Mouse (Mus musculus): ENCODE data around the gene Sik1.

Gene Sik1

DNA sequence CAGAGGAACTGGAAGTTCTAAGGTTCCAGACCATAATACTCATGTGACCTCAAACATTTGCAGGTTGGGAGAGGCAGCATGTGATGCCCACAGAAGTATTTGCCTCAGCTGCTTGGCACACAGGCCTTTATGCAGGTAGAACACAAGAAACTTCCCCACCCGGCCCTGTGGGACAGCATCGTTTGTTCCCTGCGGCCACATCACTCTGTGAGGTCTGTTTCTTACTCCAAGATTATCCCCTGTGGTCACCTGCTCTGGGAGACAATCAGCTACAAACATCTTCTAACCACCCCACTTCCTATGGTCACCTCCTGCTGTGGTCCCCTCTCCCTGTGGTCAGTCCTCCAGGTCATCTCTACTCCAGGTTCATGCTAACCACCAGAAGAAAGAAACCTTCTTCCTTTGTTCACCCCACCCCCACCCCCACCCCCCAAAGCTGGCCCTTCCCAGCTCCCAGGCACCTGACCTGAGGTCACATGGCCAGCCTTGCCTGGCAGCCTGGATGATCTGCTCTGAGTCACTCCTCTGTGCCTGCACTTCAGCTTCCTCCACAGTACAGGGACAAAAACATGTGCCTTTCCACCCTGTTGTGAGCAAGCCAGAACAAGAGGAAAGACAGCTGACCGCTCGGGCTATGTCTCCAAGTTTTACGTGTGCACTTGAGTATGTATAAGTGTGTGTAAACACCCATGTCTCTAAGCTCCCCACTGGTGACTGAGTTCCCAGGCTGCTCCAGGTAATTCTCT is 21.1 kb downstream of the Sik1 start:
- CTCF ChIA-PET: no interaction called here

DNA sequence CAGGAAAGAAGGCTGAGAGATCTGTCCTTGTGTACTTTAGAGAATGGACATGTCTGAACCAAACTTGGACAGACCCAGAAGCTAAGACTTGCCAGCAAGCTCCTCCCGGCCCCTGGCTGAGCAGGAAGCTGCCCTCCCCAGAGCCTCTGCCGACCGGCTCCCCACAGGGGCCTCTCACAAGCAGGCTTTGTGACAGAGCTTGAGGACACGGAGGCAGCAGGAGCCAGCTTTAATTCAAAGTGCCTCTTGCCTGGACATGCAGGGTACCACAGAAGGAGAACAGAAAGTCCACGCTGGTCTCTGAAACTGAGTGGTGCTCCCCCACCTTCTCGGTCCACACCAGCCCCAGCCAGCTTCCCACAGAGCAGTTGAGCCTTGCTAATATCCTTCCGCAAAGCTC is 21.9 kb downstream of the Sik1 start:
- CTCF ChIA-PET: no interaction called here

GRCm38 (mm10) chr17:31832577-31832964 is 23.0 kb downstream of the Sik1 start:
- CTCF ChIA-PET: interaction anchor here (0.6 to 1.0 kb wide), 2 partner anchors 11 to 37 kb away, joined by 3 to 4 read pairs; no protein-coding TSS in a partner anchor

- CTCF ChIA-PET: interaction anchor here (0.6 to 1.0 kb wide), 2 partner anchors 10 to 38 kb away, joined by 3 to 4 read pairs; no protein-coding TSS in a partner anchor
Observed at GRCm38 (mm10) chr17:31831866-31832576, 23.6 kb downstream of the Sik1 start.

DNA sequence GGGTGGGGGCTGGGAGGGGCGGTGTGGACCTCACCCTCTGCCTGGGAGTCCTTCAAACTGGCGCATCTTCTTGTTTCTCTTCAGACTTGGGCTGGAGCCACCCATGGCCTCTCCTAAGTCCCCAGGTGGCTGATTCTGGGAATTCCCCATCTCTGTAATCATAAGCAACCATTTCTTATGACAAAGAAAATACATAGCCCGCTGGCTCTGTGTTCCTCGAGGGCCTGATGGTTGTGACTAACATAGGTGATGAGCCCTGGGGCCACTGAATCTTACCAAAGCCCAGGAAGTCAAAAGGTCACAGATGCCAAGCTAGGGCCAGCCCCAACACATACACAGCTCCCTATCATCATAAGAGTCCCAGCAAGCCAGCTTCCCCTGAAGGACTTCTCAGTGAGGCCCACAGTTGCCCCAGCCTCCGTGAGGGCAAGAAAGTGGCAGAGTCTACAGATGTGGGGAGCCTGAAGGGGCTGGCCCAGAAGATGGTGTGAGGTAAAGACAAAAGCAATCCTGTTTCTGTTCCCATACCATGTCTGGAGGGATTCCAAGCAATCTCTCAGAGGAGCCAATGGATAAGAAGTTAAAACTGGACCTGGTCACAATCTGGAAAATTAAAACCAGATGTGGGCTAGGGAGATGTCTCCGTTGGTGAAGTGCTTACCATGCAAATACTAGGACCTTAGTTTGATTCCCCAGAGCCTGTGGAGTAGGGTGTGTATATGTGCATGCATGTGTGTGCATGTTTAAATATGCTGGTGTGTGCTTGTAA is 24.3 kb downstream of the Sik1 start:
- CTCF ChIA-PET: no interaction called here

DNA sequence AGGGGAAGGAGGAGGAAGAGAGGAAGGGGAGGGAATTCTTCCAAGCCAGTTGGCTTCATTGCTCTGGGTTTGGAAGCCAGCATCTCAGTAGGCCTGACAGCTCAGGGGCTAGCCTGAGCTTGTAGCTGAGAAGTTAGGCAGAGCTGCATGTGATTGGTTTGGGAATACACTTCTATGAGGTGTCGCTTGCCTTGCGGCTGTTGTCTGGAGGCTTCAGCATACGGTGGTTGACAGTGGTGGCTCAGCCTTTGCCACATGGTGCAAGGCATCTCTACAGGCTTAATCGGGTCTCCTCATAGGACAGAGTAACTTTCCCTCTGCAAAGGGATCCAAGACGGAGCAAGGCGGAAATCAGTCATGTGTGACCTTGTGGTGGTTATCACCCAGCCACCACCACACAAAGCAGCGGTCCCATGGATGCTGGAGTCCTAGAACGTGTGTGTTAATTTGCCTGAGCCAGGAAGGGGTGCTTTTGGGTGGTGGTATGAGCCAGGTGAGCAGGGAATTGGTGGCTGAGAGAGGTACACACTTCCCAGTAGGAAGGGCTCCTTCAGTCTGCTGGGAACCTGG is 25.0 kb downstream of the Sik1 start:
- CTCF ChIA-PET: no interaction called here

DNA sequence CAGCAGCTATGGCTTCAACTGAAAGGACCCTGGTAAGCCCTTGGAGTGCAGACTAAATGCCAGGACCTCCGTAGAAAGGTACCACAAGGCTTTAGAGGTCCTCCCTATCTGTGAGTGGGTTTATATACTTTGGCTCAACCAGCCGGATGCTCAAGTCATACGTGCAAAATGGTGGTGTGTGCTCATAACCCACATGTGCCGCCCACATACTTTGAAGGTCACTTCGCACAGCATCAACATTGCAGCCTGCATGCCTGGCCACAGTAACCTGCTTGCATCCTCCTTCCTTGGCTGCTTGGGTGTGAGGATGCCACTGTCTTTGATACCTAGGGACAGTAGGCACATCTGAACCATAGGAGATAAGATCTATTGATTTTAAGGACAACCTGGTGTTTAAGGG is 26.7 kb downstream of the Sik1 start:
- CTCF ChIA-PET: no interaction called here

DNA sequence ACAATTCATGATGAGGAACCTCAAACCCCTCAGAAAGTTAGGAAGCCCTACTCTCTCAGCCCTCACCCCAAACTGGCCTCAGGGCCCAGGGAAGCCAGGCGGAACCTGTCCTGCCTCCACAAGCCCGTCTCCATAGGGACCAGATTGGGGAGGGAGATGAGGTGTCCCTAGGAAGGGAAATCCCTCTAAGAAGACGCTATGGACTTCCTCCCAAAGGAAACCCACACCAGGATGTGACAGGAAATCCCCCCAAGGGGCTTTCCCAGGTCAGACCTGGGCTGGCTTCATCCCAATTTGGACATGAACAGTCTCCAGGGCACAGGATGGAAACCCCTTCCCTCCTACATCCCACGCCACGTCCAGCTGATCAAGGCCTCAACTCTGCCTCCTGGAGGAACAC is 27.5 kb downstream of the Sik1 start:
- CTCF ChIA-PET: interaction anchor here (0.6 kb wide), 1 partner anchor 252 kb away, joined by 3 read pairs; no protein-coding TSS in a partner anchor

- CTCF ChIA-PET: no interaction called here
Observed at GRCm38 (mm10) chr17:31827206-31827605, 28.4 kb downstream of the Sik1 start.

GRCm38 (mm10) chr17:31826669-31827068 is 28.9 kb downstream of the Sik1 start:
- CTCF ChIA-PET: no interaction called here

GRCm38 (mm10) chr17:31825678-31826077 is 29.9 kb downstream of the Sik1 start:
- CTCF ChIA-PET: interaction anchor here (0.7 to 1.3 kb wide), 2 partner anchors 15 to 20 kb away, joined by 7 to 8 read pairs; no protein-coding TSS in a partner anchor

- CTCF ChIA-PET: interaction anchor here (0.7 to 1.3 kb wide), 2 partner anchors 16 to 79 kb away, joined by 7 to 9 read pairs; no protein-coding TSS in a partner anchor
Observed at GRCm38 (mm10) chr17:31824812-31825211, 30.8 kb downstream of the Sik1 start.

DNA sequence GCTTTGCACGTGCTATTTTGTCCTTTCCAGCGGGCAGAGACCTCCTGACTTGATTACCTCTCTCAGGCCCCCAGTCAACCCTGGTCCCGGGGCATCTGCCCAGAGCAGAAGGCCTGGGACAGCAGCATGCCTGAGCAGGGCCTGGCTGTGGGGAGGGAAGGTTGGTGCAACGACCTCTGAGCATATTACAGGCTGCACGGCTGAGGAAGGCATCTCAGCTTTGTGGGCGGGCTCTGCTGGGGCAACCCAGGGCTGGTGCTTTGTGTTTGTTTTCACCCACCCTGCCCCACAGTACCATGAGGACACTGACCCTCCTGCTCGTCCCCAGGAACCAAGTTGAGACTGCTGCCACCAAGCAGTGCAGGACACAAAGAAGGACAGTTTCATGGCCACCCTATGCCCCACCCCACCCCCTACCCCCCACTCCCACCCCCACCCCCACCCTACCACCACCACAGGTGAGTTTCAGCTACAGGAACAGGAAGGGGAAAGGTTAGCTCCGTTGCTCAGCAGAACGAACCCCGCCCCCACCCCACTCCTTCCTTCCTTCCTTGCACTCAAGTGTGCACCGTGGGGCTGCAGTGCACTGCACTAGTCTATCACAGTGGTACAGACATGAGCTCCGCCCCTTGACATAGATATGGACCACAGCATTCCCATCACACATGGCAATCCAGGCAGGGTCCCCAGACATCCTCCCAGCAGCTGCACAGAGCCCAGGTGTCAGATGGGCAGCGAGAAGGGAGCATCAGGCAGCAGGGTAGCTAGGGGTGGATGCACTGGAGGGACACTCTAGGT is 34.3 kb downstream of the Sik1 start:
- CTCF ChIA-PET: interaction anchor here (0.6 to 1.5 kb wide), 4 partner anchors 11 to 112 kb away, joined by 3 to 12 read pairs (median 5); partner anchors contain the start of gene Sik1

DNA sequence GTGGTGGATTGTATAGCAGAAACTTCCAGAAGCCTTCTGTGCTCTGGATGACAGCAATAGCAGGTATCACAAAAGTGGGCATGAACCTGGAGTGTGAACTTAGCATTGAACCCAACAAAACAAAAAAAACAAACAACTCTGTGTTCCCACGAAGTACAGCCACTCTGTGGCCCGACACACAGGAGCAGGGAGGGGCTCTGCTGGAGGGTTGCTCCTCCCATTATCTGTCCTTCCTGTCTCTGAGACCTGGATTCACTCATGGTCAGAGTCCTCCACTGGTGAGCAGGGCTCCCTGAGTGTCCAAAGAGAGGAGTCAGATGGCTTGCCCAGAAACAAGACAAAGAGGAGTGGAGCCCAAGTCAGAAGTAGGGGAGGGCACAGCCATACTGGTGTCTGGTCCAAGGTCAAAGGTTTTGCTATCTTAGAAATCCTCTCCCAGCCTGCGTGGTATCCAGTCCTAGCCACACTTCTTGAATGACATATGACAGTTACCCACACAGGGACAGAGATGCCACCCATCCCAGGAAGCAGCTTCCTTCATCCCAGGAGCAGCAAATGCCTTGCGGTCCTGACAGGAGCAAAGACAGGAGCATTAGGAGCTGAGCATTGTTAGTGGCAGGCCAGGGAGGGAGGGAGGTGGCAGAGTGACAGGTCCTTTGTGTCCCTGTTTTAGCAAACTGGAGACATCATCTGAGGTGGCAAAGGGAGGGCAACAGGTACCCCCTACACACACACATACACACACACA is 35.3 kb downstream of the Sik1 start:
- CTCF ChIA-PET: no interaction called here

- CTCF ChIA-PET: interaction anchor here (0.6 kb wide), 1 partner anchor 752 kb away, joined by 8 read pairs; no protein-coding TSS in a partner anchor
Observed at GRCm38 (mm10) chr17:31819372-31819771, 36.2 kb downstream of the Sik1 start.

DNA sequence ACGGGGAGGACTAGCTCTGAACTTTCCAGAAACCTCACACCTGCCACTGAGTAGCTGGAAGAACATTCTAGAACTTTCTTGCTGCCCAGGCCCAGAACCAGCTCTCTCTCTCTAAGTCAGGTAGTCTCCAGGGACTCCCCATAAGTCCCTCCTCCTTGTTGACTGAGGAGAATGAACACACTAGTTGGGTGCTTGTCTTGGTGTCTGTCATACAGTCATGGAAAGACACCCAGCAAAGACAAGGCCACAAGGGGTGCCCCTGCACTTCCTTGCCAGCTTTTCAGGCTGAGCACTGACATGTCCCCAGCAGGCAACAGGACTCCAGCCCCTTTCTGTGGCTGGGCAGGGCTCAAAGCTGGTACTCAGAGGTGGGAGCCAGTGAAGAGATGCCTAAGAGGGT is 37.8 kb downstream of the Sik1 start:
- CTCF ChIA-PET: no interaction called here

GRCm38 (mm10) chr17:31817203-31817602 is 38.4 kb downstream of the Sik1 start:
- CTCF ChIA-PET: no interaction called here

DNA sequence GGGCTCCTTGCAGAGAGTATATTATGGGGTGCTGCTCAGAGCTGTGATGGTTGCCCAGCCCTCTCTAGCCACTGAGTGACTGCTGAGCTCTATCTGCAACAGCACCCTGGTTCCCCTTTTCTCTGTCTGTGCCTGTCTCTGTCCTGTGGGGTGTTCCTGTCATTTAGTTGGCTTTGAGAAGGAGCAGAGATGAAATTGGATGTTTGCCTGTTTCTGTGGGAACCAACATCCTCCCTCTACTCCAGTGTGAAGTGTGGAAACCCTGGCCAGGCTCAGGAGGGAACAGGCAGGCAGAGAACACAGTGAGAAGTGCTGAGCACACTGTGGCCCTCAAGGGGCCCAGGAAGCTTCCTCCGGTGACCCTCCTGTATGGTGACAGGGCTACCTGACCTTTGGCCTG is 40.8 kb downstream of the Sik1 start:
- CTCF ChIA-PET: no interaction called here

- CTCF ChIA-PET: interaction anchor here (0.7 kb wide), 1 partner anchor 539 kb away, joined by 3 read pairs; no protein-coding TSS in a partner anchor
Observed at GRCm38 (mm10) chr17:31813938-31814622, 41.5 kb downstream of the Sik1 start.

- CTCF ChIA-PET: no interaction called here
Observed at GRCm38 (mm10) chr17:31811333-31811732, 44.3 kb downstream of the Sik1 start.
